Mouse (Mus musculus) large intestine, adult 2 months (tissue): Measurements from ENCODE around the gene Ptges2. TPM values are rescaled to one million over a fixed set of nuclear protein-coding genes. Genes with fewer than 3 reads are reported as not detected.

Experiments used
- DNase-seq: peaks from one replicate; pipeline ENCODE4 v3.0.0-alpha.2; 2012; ENCODE audit warnings: low read depth, low spot score
- WGBS: fragments of 180-500 bp; shearing (Covaris S2); methylation state at CpG from one replicate; pipeline ENCODE4 v1.1.7; 2018; 5-methylcytosine and 5-hydroxymethylcytosine counted together
- polyA plus RNA-seq: library from polyadenylated mRNA; depleted of rRNA; stranded (reverse); fragments of >200 nt; gene quantifications from 2 replicates; pipeline ENCODE4 v1.2.3, GENCODE M21; 2012

Ptges2 gene
- polyA plus RNA-seq, 1 experiment: 50.3 TPM

- WGBS: 86% methylated on average over 7 of the region's 7 CpGs
- no peak for DNase-seq
Observed at GRCm38 (mm10) chr2:32411407-32411806, 15.7 kb downstream of the Ptges2 start.

DNA sequence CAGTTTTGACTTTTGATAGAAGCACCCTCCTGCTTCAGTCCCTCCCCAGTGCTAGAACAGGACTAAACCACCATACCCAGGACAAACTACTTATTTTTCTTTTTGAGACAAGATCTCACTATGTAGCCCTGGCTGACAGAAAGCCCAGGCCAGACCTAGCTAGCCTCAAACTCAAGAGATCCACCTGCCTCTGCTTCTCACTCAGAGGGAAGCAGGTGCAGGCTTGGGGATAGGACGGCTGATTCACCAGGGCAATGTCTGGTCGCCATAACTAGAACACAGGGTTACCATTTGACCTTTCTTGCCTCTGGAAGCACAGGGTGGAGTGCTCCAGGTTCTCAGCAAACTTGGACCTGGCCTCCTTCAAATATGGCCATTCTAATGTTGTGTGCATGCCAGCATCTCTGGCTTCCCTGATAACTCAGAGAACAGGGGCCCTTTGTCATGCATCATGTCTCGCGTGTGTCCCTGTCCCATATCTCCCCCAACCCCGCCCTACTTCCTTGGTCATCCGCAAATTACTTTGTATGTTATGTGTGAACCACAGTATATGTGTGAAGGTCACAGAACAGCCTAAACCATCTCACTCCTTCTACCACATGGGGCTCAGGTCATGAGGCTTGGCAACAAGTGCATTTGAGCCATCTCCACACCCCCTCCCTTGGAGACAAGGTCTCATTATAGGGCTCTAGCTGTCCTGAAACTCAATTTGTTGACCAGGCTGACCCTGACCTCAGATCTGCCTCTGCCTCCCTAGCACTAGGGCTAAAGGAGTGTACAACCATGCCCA lies 17.2 kb downstream of the Ptges2 start:
- 74% methylated on average over 6 of the region's 6 CpGs for WGBS
- DNase-seq: no peak

- WGBS: 50% methylated on average over 5 of the region's 5 CpGs
- no peak for DNase-seq
Observed at GRCm38 (mm10) chr2:32413936-32414335, 18.2 kb downstream of the Ptges2 start.

DNA sequence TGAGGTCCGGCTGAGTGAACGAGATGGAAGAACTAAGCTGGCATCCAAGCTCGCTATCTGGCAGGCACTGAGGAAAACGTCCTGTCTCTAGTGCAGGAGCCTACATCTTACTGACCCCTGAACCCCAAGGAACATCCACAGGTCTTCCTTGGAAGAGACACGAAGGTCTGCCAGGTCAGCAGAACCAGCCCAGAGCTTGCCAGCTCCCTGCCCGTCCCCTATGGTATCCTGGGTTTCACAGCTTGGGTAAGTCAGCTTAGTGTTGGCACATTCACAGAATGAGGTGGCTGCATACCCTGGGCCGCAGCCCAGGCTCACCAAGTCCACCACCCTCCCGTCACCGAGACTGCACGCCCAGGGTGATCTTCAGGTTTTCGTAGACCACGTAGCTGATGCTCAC lies 20.1 kb downstream of the Ptges2 start:
- no peak for DNase-seq
- WGBS: 93% methylated on average over 12 of the region's 12 CpGs

DNA sequence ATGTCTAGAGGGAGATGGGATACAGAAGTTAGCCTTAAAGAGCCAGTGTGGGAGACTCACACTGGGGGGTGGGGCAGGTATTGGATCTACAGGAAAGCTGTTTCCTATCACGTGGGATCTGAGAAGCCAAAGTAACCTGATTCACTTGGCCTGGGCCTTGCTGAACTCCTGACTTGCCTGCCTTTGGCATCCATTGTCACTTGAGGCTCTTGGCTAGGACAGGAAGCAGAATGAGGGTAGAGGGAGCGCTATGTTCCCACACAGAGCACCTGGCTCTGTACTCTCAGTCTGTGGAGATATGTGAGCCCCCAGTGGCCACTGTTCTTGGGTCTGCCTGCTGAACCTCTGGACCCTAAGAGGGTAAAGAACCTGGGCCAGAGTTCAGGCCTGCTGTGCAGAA lies 20.9 kb downstream of the Ptges2 start:
- WGBS: 80% methylated on average over 2 of the region's 2 CpGs
- DNase-seq: no peak

DNA sequence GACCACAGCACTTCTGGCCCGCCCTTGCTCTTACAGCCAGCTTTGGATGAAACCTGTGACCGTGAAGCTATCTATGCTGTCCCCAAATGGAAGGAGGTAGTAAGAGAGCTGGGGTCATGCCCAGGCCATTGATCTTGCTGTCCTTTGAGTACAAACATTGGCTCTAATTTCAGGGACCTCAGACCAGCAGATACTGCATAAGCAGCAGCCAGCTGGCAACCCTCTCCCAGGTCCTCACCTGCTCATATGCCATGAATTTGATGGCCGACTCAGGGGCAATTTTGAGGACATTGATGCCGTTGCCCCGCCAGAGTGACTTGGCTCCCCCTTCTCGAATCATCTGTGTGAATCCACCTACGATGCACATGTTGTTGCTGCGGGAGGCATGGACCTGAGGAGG lies 21.8 kb downstream of the Ptges2 start:
- WGBS: 85% methylated on average over 8 of the region's 8 CpGs
- DNase-seq: no peak

DNA sequence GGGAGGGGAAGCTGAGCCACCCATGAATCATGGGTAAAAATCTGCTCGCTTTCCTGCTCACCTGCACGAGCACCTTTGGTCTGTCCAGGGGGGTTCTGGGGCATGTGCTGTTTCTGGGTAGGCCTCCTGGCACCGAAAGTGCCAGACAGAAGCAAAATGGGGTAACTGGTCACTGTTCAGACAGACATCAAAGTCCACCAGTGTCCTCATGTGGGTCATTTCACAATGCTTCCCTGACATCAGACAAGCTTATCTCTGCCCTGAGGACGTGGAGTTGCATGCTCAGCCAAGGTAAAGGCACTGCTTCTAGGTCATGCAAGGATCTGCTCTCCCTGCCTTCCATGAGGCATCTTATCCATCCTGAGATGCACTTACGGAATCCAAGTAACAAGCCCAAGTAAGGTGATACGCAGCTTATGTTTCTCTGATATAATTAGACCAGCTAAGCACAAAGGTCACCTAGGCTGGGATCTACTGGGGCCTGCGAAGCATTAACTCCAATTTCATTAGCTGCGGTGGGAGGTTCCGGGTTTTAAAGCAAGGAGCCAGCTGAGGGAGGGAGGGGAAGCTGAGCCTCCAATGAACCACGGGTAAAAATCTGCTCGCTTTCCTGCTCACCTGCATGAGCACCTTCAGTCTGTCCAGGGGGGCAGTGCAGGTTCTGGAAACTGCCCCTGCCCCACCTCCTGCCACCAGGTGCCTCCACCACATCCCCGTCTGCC lies 22.9 kb downstream of the Ptges2 start:
- 73% methylated on average over 12 of the region's 12 CpGs for WGBS
- DNase-seq: no peak

- DNase-seq: no peak
- 61% methylated on average over 3 of the region's 3 CpGs for WGBS
Observed at GRCm38 (mm10) chr2:32419359-32419758, 23.7 kb downstream of the Ptges2 start.

DNA sequence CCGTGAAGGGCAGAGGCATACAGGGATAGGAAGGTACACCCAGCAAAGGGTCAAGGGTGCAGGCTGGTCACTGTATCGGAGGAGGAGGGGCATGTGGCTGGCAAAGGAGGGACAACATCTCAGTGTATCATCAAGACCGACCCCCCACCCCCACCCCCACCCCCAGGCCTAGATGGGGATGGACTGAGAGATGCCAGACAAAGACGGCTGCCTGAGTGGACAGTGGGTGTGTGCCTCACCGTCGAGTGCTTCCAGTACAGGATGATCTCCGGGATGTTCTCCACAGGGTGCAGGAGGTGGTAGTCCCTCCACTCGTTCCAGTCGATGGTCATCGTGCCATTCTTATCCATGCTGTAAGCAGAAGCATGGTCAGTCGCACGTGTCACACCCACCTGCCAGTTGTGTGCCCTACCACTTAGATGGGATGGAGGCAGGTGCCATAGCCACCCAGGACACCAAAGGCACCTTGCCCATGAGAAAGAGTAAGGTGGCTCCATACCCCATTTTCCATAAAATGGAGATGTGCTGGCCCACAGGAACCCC lies 24.4 kb downstream of the Ptges2 start:
- 85% methylated on average over 12 of the region's 12 CpGs for WGBS
- no peak for DNase-seq

DNA sequence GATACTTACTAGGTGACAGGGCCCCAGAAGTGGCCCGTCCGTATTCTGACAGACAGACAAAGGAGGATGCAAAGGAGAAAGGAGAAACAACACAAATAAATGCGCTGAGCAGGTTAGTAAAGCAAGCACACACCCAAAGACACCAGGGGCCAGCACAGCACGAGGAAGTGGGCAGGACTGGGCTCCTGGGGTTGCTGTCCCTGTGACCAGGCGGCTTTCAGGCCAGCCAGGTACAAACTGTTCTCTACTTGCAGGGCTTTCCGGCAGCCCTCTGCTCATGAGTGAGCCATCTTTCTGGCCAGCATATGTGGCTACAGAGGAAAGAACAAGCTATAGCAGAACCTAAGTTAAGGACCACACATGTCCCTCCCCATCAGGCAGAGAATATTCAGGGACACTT lies 25.0 kb downstream of the Ptges2 start:
- no peak for DNase-seq
- WGBS: 69% methylated on average over 6 of the region's 6 CpGs

DNA sequence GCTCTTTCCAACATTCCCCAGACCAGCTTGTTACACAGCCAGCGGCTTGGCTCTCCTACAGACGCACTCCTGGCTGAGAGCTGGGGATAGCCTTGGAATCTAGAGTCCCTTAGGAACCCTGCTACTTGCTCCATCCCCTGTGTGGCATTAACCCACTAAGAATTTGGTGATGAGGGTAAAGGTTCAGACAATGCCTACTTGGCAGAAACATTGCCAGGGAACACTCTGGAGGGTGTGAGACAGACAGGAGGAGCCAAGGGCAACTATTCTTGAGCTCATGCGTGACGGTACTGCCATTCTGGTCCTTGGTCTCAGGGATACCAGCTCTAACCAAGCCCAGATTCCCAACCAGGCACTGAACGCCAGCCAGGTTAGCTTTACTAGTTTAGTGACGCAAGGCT lies 26.2 kb downstream of the Ptges2 start:
- DNase-seq: no peak
- 85% methylated on average over 6 of the region's 6 CpGs for WGBS

DNA sequence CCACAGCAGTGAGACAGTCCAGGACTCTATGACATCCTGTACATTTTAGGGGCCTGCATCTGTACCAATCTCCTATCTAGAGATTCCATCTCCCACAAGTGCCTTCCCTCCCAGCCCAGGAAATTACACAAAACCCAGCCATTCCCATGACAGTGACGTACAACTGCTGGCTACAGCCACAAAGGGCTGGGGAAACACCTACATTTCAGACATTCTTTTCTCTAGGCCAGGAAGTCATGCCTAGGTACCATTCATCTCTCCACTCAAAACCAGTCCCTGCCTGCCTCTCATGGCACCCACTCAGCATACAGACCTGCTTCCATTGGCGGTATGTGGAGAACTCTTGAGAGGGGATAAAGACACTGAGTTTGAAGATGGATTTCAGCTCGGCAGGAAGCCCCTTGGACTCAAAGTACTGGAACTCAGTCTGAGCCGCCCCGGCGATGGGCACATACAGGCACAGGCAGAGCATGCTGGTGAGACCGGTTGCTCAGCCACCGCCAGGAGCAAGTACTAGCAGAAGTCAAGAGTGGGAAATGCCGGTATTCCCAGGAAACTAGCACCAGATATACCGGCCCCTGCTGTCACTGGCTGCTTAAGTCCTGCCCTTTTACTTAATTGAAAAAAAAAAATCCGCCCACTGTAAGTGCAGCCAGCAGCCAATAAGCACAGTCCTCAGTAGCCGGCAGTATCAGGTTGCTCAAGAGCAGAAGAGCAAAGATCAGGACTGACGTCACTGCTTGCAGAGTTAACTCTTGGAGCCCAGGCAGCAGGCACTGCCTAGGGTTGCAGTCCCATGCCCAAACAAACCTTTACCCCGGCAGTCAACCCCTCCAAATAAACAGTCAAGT lies 28.0 kb downstream of the Ptges2 start:
- 2% methylated on average over 14 of the region's 14 CpGs for WGBS
- DNase-seq: peak; percentile 92

GRCm38 (mm10) chr2:32424796-32425195 lies 29.1 kb downstream of the Ptges2 start:
- DNase-seq: no peak
- 13% methylated on average over 3 of the region's 3 CpGs for WGBS

- no peak for DNase-seq
- 61% methylated on average over 5 of the region's 5 CpGs for WGBS
Observed at GRCm38 (mm10) chr2:32425568-32425967, 29.9 kb downstream of the Ptges2 start.

GRCm38 (mm10) chr2:32426141-32426540 lies 30.4 kb downstream of the Ptges2 start:
- WGBS: 91% methylated on average over 1 of the region's 1 CpGs

GRCm38 (mm10) chr2:32427720-32428119 lies 32.0 kb downstream of the Ptges2 start:
- WGBS: 35% methylated on average over 5 of the region's 5 CpGs
- DNase-seq: no peak

More at GRCm38 (mm10) chr2:32426141-32426540, 30.4 kb downstream of the Ptges2 start:
- no peak for DNase-seq

- peak; percentile 88 for DNase-seq
- WGBS: 19% methylated on average over 8 of the region's 8 CpGs
Observed at GRCm38 (mm10) chr2:32428262-32428722, 32.6 kb downstream of the Ptges2 start.

DNA sequence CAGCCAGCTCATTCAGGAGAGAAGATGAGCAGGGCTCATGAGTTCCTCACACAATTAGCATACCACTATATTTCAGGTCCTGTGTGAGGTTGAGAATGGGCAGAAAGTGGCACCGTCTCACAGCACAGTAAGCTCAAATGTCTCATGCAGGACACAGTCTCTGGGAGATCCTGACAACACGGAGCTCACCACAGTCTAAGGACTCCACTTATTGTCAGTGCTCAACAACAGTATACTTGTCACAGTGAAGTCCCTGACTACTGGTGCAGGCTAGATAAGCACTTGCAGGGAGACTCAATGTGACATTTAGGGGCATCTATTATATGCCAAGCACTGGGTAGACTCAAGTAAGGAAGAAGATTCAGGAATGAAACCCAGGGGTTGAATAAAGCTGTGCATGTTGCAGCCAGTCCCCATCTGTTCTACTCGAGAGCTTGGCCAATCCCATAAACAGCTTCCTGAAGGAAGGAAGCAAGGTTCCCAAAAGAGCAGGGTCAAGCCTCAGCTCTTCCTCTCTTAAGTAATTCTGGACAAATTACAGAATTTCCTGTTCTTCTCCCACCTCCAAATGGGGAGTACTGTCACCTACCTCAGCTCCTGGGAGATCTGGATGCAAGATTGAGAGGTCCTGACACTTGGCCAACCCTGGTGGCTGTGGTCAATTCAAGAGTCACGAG lies 33.7 kb downstream of the Ptges2 start:
- no peak for DNase-seq
- WGBS: 36% methylated on average over 4 of the region's 4 CpGs
